Mouse (Mus musculus): ENCODE results near the gene Ribc1.

- TF ChIP-seq MYOG (IDR thresholded peaks at IDR 0.05; ENCODE audit: control insufficient read depth in 1 of 3, insufficient read depth in 1 of 3, insufficient read length in 2 of 3, low read depth in 2 of 3) (no peak), MAX (IDR thresholded peaks at IDR 0.05; ENCODE audit: low read depth) (no peak), POLR2AphosphoS2 (IDR thresholded peaks at IDR 0.05; ENCODE audit: insufficient read length, low read depth) (no peak), USF1 (IDR thresholded peaks at IDR 0.05; ENCODE audit: low read depth) (no peak), TCF12 (IDR thresholded peaks at IDR 0.05; ENCODE audit: insufficient read depth, poor library complexity, severe bottlenecking) (no peak), POLR2A (IDR thresholded peaks at IDR 0.05; ENCODE audit: insufficient read length, low read depth) (no peak), E2F4 (IDR thresholded peaks at IDR 0.05; ENCODE audit: insufficient read depth) (no peak)
Measured at GRCm38 (mm10) chrX:152019294-152019693, 3.2 kb upstream of the Ribc1 start.
